Mouse (Mus musculus): ENCODE data around the gene Qk. TPM values are rescaled to one million over a fixed set of nuclear protein-coding genes. Genes with fewer than 3 reads are reported as not detected.

Gene Qk
- polyA plus RNA-seq, 1 experiment: 252 TPM

GRCm38 (mm10) chr17:10328544-10329100 lies 9.0 kb upstream of the Qk start:
- no peak for TF ChIP-seq POLR2A (IDR thresholded peaks at IDR 0.05; ENCODE audit: low read depth, low read length)
- no peak for TF ChIP-seq CTCF (IDR thresholded peaks at IDR 0.05; ENCODE audit: borderline replicate concordance, insufficient read depth, low read length)
- H3K4me1 ChIP-seq (ENCODE audit: control insufficient read depth, insufficient read depth, low read length): no peaks in the 10 kb centered on the region
- H3K4me3 ChIP-seq (ENCODE audit: insufficient read depth, low read length): no peak overlapping the region
- H3K27ac ChIP-seq (ENCODE audit: insufficient read depth, low read length): no peak overlapping the region

GRCm38 (mm10) chr17:10327584-10328210 lies 8.0 kb upstream of the Qk start:
- Histone ChIP-seq H3K4me1 (ENCODE audit: control insufficient read depth, insufficient read depth, low read length) (no peaks in the 10 kb centered on the region), H3K27ac (ENCODE audit: insufficient read depth, low read length) (no peak overlapping the region), H3K4me3 (ENCODE audit: insufficient read depth, low read length) (no peak overlapping the region)
- TF ChIP-seq POLR2A (IDR thresholded peaks at IDR 0.05; ENCODE audit: low read depth, low read length) (no peak), CTCF (IDR thresholded peaks at IDR 0.05; ENCODE audit: borderline replicate concordance, insufficient read depth, low read length) (no peak)

- no peak for TF ChIP-seq CTCF (IDR thresholded peaks at IDR 0.05; ENCODE audit: borderline replicate concordance, insufficient read depth, low read length)
- TF ChIP-seq POLR2A (IDR thresholded peaks at IDR 0.05; ENCODE audit: low read depth, low read length): no peak
- H3K27ac ChIP-seq (ENCODE audit: insufficient read depth, low read length): no peak overlapping the region
These were observed 7.0 kb upstream of the Qk start for GRCm38 (mm10) chr17:10326596-10327045.

GRCm38 (mm10) chr17:10325921-10326320 lies 6.3 kb upstream of the Qk start:
- H3K4me3 ChIP-seq (ENCODE audit: insufficient read depth, low read length): no peak overlapping the region
- H3K4me1 ChIP-seq (ENCODE audit: control insufficient read depth, insufficient read depth, low read length): no peaks in the 10 kb centered on the region
- TF ChIP-seq POLR2A (IDR thresholded peaks at IDR 0.05; ENCODE audit: low read depth, low read length) (no peak), CTCF (IDR thresholded peaks at IDR 0.05; ENCODE audit: borderline replicate concordance, insufficient read depth, low read length) (no peak)
- no peak overlapping the region for H3K27ac ChIP-seq (ENCODE audit: insufficient read depth, low read length)

More at GRCm38 (mm10) chr17:10326596-10327045, 7.0 kb upstream of the Qk start:
- H3K4me3 ChIP-seq (ENCODE audit: insufficient read depth, low read length): no peak overlapping the region
- no peaks in the 10 kb centered on the region for H3K4me1 ChIP-seq (ENCODE audit: control insufficient read depth, insufficient read depth, low read length)

- H3K4me3 ChIP-seq (ENCODE audit: insufficient read depth, low read length): no peak overlapping the region
- H3K27ac ChIP-seq (ENCODE audit: insufficient read depth, low read length): no peak overlapping the region
- TF ChIP-seq CTCF (IDR thresholded peaks at IDR 0.05; ENCODE audit: borderline replicate concordance, insufficient read depth, low read length): no peak
- TF ChIP-seq POLR2A (IDR thresholded peaks at IDR 0.05; ENCODE audit: low read depth, low read length): no peak
- H3K4me1 ChIP-seq (ENCODE audit: control insufficient read depth, insufficient read depth, low read length): no peaks in the 10 kb centered on the region
These were observed 2.1 kb upstream of the Qk start for GRCm38 (mm10) chr17:10321754-10322153.

- no peak for TF ChIP-seq POLR2A (IDR thresholded peaks at IDR 0.05; ENCODE audit: low read depth, low read length)
- TF ChIP-seq CTCF (IDR thresholded peaks at IDR 0.05; ENCODE audit: borderline replicate concordance, insufficient read depth, low read length): no peak
- no peak overlapping the region for H3K4me3 ChIP-seq (ENCODE audit: insufficient read depth, low read length)
- H3K4me1 ChIP-seq (ENCODE audit: control insufficient read depth, insufficient read depth, low read length): no peaks in the 10 kb centered on the region
- no peak overlapping the region for H3K27ac ChIP-seq (ENCODE audit: insufficient read depth, low read length)
These were observed 1.4 kb upstream of the Qk start for GRCm38 (mm10) chr17:10321092-10321491.

- Histone ChIP-seq H3K4me3 (ENCODE audit: insufficient read depth, low read length) (peak overlapping the region; percentile 47), H3K27ac (ENCODE audit: insufficient read depth, low read length) (peak overlapping the region; percentile 49), H3K4me1 (ENCODE audit: control insufficient read depth, insufficient read depth, low read length) (no peaks in the 10 kb centered on the region)
- TF ChIP-seq POLR2A (IDR thresholded peaks at IDR 0.05; ENCODE audit: low read depth, low read length) (no peak; the same call in 1 of the 2 replicates), CTCF (IDR thresholded peaks at IDR 0.05; ENCODE audit: borderline replicate concordance, insufficient read depth, low read length) (no peak)
These were observed 769 bp upstream of the Qk start for GRCm38 (mm10) chr17:10320456-10320790.

- TF ChIP-seq CTCF (IDR thresholded peaks at IDR 0.05; ENCODE audit: borderline replicate concordance, insufficient read depth, low read length): no peak
- no peak for TF ChIP-seq POLR2A (IDR thresholded peaks at IDR 0.05; ENCODE audit: low read depth, low read length)
- peak overlapping the region; percentile 32 for H3K4me3 ChIP-seq (ENCODE audit: insufficient read depth, low read length)
- H3K4me1 ChIP-seq (ENCODE audit: control insufficient read depth, insufficient read depth, low read length): no peaks in the 10 kb centered on the region
- peak overlapping the region; percentile 96 for H3K27ac ChIP-seq (ENCODE audit: insufficient read depth, low read length)
These were observed 296 bp downstream of the Qk start for GRCm38 (mm10) chr17:10319431-10319684.

GRCm38 (mm10) chr17:10318561-10319430 lies 858 bp downstream of the Qk start:
- Histone ChIP-seq H3K4me3 (ENCODE audit: insufficient read depth, low read length) (peak overlapping the region; percentile 89), H3K27ac (ENCODE audit: insufficient read depth, low read length) (peak overlapping the region; percentile 99), H3K4me1 (ENCODE audit: control insufficient read depth, insufficient read depth, low read length) (no peaks in the 10 kb centered on the region)
- peak; percentile 73; the same call in 1 of the 2 replicates for TF ChIP-seq POLR2A (IDR thresholded peaks at IDR 0.05; ENCODE audit: low read depth, low read length)
- no peak for TF ChIP-seq CTCF (IDR thresholded peaks at IDR 0.05; ENCODE audit: borderline replicate concordance, insufficient read depth, low read length)
